Mouse (Mus musculus) MEL (cell line): ENCODE data around the gene Pnkp.

Experiments used
- CTCF ChIP-seq, 3 experiments: IDR thresholded peaks in 2 of 3; conservative IDR thresholded peaks in 1 of 3; 2 replicates each; pipeline ENCODE4 v1.5.1; 2011 to 2012; ENCODE audit warnings: low read length in 3 of 3, low read depth in 2 of 3, mild to moderate bottlenecking in 2 of 3, improper control_type of control experiment in 1 of 3, inconsistent platforms in 1 of 3, mixed read lengths in 1 of 3, moderate library complexity in 1 of 3; ENCODE audit not compliant: control insufficient read depth in 1 of 3, insufficient read depth in 1 of 3, poor library complexity in 1 of 3, severe bottlenecking in 1 of 3
- NRF1 ChIP-seq: IDR thresholded peaks from 2 replicates; pipeline ENCODE4 v1.6.1; 2014; ENCODE audit warnings: low read depth, mild to moderate bottlenecking, inconsistent platforms, low read length, improper control_type of control experiment, moderate library complexity; ENCODE audit not compliant: poor library complexity, insufficient read depth, severe bottlenecking
- POLR2A ChIP-seq, 2 experiments: IDR thresholded peaks; 2 replicates each; pipeline ENCODE4 v1.6.1; 2011 to 2012; ENCODE audit warnings: low read length in 2 of 2, mild to moderate bottlenecking in 2 of 2, control low read depth in 1 of 2, improper control_type of control experiment in 1 of 2, low read depth in 1 of 2, moderate library complexity in 1 of 2; ENCODE audit not compliant: control insufficient read depth in 1 of 2, insufficient read depth in 1 of 2, poor library complexity in 1 of 2
- SIN3A ChIP-seq: IDR thresholded peaks from 2 replicates; pipeline ENCODE4 v1.6.1; 2012; ENCODE audit warnings: low read length, improper control_type of control experiment, inconsistent platforms
- TCF12 ChIP-seq: IDR thresholded peaks from 2 replicates; pipeline ENCODE4 v1.6.1; 2014; ENCODE audit warnings: low read depth, mild to moderate bottlenecking, inconsistent platforms, low read length, improper control_type of control experiment, moderate library complexity
- UBTF ChIP-seq: IDR thresholded peaks from 2 replicates; pipeline ENCODE4 v1.6.1; 2012; ENCODE audit warnings: low read depth, mild to moderate bottlenecking, inconsistent platforms, low read length, improper control_type of control experiment, moderate library complexity, borderline replicate concordance; ENCODE audit not compliant: insufficient read depth
- ZKSCAN1 ChIP-seq: IDR thresholded peaks from 2 replicates; pipeline ENCODE4 v1.6.1; 2012; ENCODE audit warnings: low read depth, mild to moderate bottlenecking, inconsistent platforms, low read length, improper control_type of control experiment, moderate library complexity

DNA sequence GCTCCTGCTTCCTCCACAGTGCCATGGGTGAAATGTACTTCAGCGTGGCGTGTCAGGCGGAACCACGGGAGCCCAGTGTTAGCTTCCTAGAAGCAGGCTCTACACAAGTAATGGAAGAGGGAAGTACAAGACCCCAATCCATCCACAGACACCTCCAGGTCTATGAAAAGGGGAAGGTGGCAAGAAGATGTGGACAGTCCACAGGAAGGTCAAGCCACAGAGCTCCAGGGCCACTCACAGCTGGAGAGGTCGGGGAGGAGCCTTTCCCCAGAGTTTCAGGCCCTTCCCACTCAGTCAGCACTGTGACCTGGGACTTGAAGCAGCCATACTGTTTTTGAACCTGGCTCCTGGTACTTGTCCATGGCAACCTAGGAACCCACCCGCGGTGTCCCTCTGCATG is 30.0 kb downstream of the Pnkp start:
- no peak for TF ChIP-seq POLR2A (IDR thresholded peaks at IDR 0.05; ENCODE audit: control insufficient read depth in 1 of 2, insufficient read depth in 1 of 2, low read depth in 1 of 2, low read length in 2 of 2, poor library complexity in 1 of 2)
- TF ChIP-seq NRF1 = no peak
- TF ChIP-seq SIN3A = no peak
- no peak for TF ChIP-seq TCF12
- TF ChIP-seq ZKSCAN1 = no peak
- no peak for TF ChIP-seq UBTF
- no peak for TF ChIP-seq CTCF (IDR thresholded peaks at IDR 0.05 in 2 of 3, conservative IDR thresholded peaks at IDR 0.05 in 1 of 3; ENCODE audit: control insufficient read depth in 1 of 3, insufficient read depth in 1 of 3, low read depth in 2 of 3, low read length in 3 of 3, poor library complexity in 1 of 3, severe bottlenecking in 1 of 3)
